Mouse (Mus musculus) liver, embryonic 14.5 days (tissue): ENCODE results near the gene Rhot2. TPM values are rescaled to one million over a fixed set of nuclear protein-coding genes. Genes with fewer than 3 reads are reported as not detected.

Experiments
- ATAC-seq: fragments of 200-750 bp; cut with Nextera tagmentation; 2 replicates; pipeline ENCODE4 v1.8.0; 2017; ENCODE audit warnings: moderate number of reproducible peaks, mild to moderate bottlenecking, moderate library complexity; ENCODE audit not compliant: insufficient read depth
- DNase-seq, 3 experiments: peaks; one replicate each; pipeline ENCODE4 v3.0.0-alpha.2; 2012 to 2013; ENCODE audit warnings: low read depth in 3 of 3, low spot score in 3 of 3
- H3K27ac ChIP-seq: fragments of 300-500 bp; sonication (generic); 2 replicates; pipeline ENCODE4 v1.5.1; 2014; ENCODE audit warnings: moderate library complexity, mild to moderate bottlenecking, control low read depth, inconsistent platforms
- H3K27me3 ChIP-seq: fragments of 300-500 bp; sonication (generic); 2 replicates; pipeline ENCODE4 v1.6.1; 2014; ENCODE audit warnings: mild to moderate bottlenecking, low read length, moderate library complexity; ENCODE audit not compliant: control insufficient read depth, insufficient read depth
- H3K36me3 ChIP-seq: fragments of 300-500 bp; sonication (generic); replicated peaks from 2 replicates; pipeline ENCODE4 v1.6.1; 2014; ENCODE audit warnings: low read depth; ENCODE audit not compliant: control insufficient read depth, insufficient read depth
- H3K4me1 ChIP-seq, 2 experiments: fragments of 200-500 bp in 1 of 2; fragments of 300-500 bp in 1 of 2; sonication (generic) in 1 of 2; replicated peaks; 2 replicates each; pipeline ENCODE4 v1.6.1; 2012 to 2014; ENCODE audit warnings: antibody characterized with exemption in 1 of 2, inconsistent platforms in 1 of 2, low read length in 1 of 2; ENCODE audit not compliant: control insufficient read depth in 2 of 2, insufficient read depth in 2 of 2
- H3K4me2 ChIP-seq: fragments of 300-500 bp; sonication (generic); 2 replicates; pipeline ENCODE4 v1.6.1; 2014; ENCODE audit warnings: low read depth, mild to moderate bottlenecking, control low read depth, moderate library complexity
- H3K4me3 ChIP-seq, 2 experiments: fragments of 200-500 bp in 1 of 2; fragments of 300-500 bp in 1 of 2; sonication (generic) in 1 of 2; 2 replicates each; pipeline ENCODE4 v1.5.1; 2012 to 2014; ENCODE audit warnings: low read depth in 2 of 2, low read length in 2 of 2, mild to moderate bottlenecking in 2 of 2, control low read depth in 1 of 2, inconsistent platforms in 1 of 2, moderate library complexity in 1 of 2; ENCODE audit not compliant: insufficient read depth in 1 of 2
- H3K9ac ChIP-seq: fragments of 300-500 bp; sonication (generic); replicated peaks from 2 replicates; pipeline ENCODE4 v1.6.1; 2014; ENCODE audit warnings: mild to moderate bottlenecking, control low read depth, moderate library complexity
- H3K9me3 ChIP-seq: fragments of 300-500 bp; sonication (generic); 2 replicates; pipeline ENCODE4 v1.6.1; 2016; ENCODE audit warnings: low read length, mixed read lengths; ENCODE audit not compliant: control insufficient read depth
- CTCF ChIP-seq: IDR thresholded peaks from 2 replicates; pipeline ENCODE4 v1.5.1; 2016; ENCODE audit warnings: antibody characterized with exemption, low read depth, control low read depth
- EP300 ChIP-seq: IDR thresholded peaks from 2 replicates; pipeline ENCODE4 v1.6.1; 2016; ENCODE audit warnings: antibody characterized with exemption, low read depth
- WGBS: fragments of 180-500 bp; shearing (Covaris S2); extraction: QIAGEN DNeasy Blood & Tissue Kit; methylation state at CpG from one replicate; pipeline ENCODE4 v1.1.7; 2014; ENCODE audit not compliant: insufficient replicate concordance; 5-methylcytosine and 5-hydroxymethylcytosine counted together
- polyA plus RNA-seq, 2 experiments: library from polyadenylated mRNA; depleted of rRNA in 1 of 2; stranded (reverse) in 1 of 2; unstranded in 1 of 2; fragments of >200 nt; fragmentation: Nextera tagmentation in 1 of 2; extraction: Ambion mirVana in 1 of 2; gene quantifications; 2 replicates each; pipeline versions ENCODE4 v1.2.1 to v1.2.3; 2012 to 2014

The Rhot2 gene
- polyA plus RNA-seq, 2 experiments = 4.2 to 33.3 TPM

DNA sequence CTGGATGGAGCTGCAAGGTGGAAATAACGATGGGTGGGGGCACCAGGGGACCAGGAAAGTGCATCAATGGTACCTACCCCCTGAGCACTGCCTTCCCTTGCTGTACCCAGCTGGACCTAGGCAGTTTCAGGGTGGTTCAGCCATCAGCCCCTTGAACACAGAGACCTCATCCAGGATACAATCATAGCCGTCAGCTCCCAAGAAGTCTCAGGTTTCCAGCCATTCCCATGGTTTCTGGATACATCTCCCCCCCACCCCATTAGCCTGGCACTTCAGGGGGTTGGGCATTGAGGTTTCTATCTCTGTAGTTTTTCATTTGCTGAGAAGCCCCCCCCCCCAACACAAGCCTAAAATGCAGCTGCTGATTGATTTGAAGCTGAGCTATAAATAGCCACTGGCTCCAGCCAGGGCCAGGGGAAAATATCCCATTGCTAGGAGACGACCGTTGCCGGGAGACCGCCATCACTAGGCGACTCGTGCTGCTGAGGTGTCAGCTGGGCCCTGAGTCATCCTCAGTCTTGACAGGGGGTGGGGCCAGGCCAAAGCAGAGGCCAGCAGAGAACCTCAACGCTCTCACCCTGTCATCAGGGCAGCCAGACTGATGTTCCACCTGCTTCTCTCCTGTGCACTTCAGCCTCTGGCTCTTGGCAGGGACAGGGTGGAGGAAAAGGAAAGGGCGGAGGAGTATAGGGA, 41.7 kb downstream of the Rhot2 start:
- no peak overlapping the region for H3K4me2 ChIP-seq
- 10% methylated on average over 10 of the region's 10 CpGs for WGBS
- ATAC-seq (no peak), DNase-seq (no peak)
- H3K27me3 ChIP-seq = peaks cover 2% of the 10 kb centered on the region
- H3K4me3 ChIP-seq = no peak overlapping the region
- no peaks in the 10 kb centered on the region for H3K36me3 ChIP-seq
- TF ChIP-seq CTCF (no peak), EP300 (no peak)
- H3K27ac ChIP-seq = no peak overlapping the region
- H3K9me3 ChIP-seq = no peaks in the 10 kb centered on the region
- no peak overlapping the region for H3K9ac ChIP-seq
- no peaks in the 10 kb centered on the region for H3K4me1 ChIP-seq

GRCm38 (mm10) chr17:25801029-25801428, 43.6 kb downstream of the Rhot2 start:
- no peak overlapping the region for H3K27ac ChIP-seq
- H3K4me3 ChIP-seq = no peak overlapping the region
- H3K4me2 ChIP-seq = no peak overlapping the region
- no peak overlapping the region for H3K9ac ChIP-seq
- H3K4me1 ChIP-seq = peaks cover 4 to 8% of the 10 kb centered on the region in 2 experiments
- no peaks in the 10 kb centered on the region; the same call in 1 of the 2 replicates for H3K27me3 ChIP-seq
- WGBS = 5% methylated on average over 6 of the region's 6 CpGs
- DNase-seq = peak in 1 of 3 experiments; percentile 58
- H3K36me3 ChIP-seq = no peaks in the 10 kb centered on the region
- TF ChIP-seq CTCF = peak; percentile 86
- no peak for TF ChIP-seq EP300
- no peaks in the 10 kb centered on the region for H3K9me3 ChIP-seq
- no peak for ATAC-seq

- H3K27me3 ChIP-seq = no peaks in the 10 kb centered on the region
- peak within 1 kb of the TSS; percentile 92 for H3K4me2 ChIP-seq
- DNase-seq = peak; percentile 70 to 75 (median 73)
- peak; percentile 79 for ATAC-seq
- H3K4me1 ChIP-seq = peaks cover 11 to 20% of the 10 kb centered on the region in 2 experiments
- peak within 1 kb of the TSS; percentile 74 for H3K9ac ChIP-seq
- TF ChIP-seq CTCF (no peak), EP300 (no peak)
- H3K36me3 ChIP-seq = no peaks in the 10 kb centered on the region
- peak within 1 kb of the TSS; percentile 57 to 62 for H3K4me3 ChIP-seq
- no peaks in the 10 kb centered on the region for H3K9me3 ChIP-seq
- under 1% methylated on average over 35 of the region's 35 CpGs for WGBS
- H3K27ac ChIP-seq = no peak within 1 kb of the TSS
These were observed 47.7 kb downstream of the Rhot2 start, which contains the start of gene Metrn for GRCm38 (mm10) chr17:25796951-25797369. Gene Metrn (minus strand): TSS chr17:25797136.

GRCm38 (mm10) chr17:25796211-25796771, 48.4 kb downstream of the Rhot2 start:
- ATAC-seq (peak; percentile 8; the same call in 1 of the 2 replicates), DNase-seq (no peak)
- Histone ChIP-seq H3K4me1 (peaks cover 11 to 22% of the 10 kb centered on the region in 2 experiments), H3K9ac (peak overlapping the region; percentile 74), H3K27ac (no peak overlapping the region), H3K36me3 (no peaks in the 10 kb centered on the region), H3K4me2 (peak overlapping the region; percentile 92), H3K27me3 (no peaks in the 10 kb centered on the region), H3K9me3 (no peaks in the 10 kb centered on the region), H3K4me3 (peak overlapping the region; percentile 57 to 62)
- TF ChIP-seq CTCF (peak; percentile 11; the same call in 1 of the 2 replicates), EP300 (no peak)
- WGBS = under 1% methylated on average over 37 of the region's 37 CpGs

DNA sequence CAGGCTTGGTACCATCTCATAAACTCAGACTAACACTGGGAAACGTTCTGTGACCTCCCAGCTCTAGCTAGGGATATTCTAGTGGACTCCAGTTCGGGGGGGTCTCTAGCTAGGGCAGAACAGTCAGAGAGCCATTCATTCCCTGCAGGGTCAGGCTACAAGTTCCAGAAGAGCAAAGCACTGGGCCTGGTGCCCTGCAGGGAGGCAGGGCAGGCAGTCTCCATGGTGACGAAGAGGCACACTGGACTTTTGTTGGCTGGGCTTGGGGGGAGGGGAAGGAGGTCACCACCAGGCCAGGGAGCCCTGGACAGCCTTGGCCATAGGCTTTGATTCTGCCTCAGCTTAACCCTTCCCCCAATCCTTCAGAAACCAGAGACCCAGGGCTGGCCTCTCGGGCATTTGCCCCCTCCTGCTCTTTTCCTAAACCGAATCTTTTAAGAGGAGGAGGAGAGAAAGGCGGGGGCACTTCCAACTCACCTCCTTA, 49.0 kb downstream of the Rhot2 start, which contains the start of gene AC134908.4:
Gene AC134908.4 (minus strand): TSS at position 51 of the 484 bp plus-strand sequence.
- 44% methylated on average over 6 of the region's 6 CpGs for WGBS
- Histone ChIP-seq H3K27ac (no peak within 1 kb of the TSS), H3K4me2 (peak within 1 kb of the TSS; percentile 92), H3K36me3 (no peaks in the 10 kb centered on the region), H3K4me1 (peaks cover 11 to 25% of the 10 kb centered on the region in 2 experiments), H3K9ac (peak within 1 kb of the TSS; percentile 74), H3K27me3 (no peaks in the 10 kb centered on the region), H3K4me3 (peak within 1 kb of the TSS; percentile 57 to 62), H3K9me3 (no peaks in the 10 kb centered on the region)
- DNase-seq (no peak), ATAC-seq (no peak)
- TF ChIP-seq CTCF (no peak), EP300 (no peak)
